Mouse (Mus musculus) midbrain, embryonic 16.5 days (tissue): ENCODE results near the gene Gtf3c5. TPM values are rescaled to one million over a fixed set of nuclear protein-coding genes. Genes with fewer than 3 reads are reported as not detected.

ENCODE experiments used
- ATAC-seq: fragments of 200-750 bp; cut with Nextera tagmentation; 2 replicates; pipeline ENCODE4 v1.8.0; 2017; ENCODE audit warnings: moderate TSS enrichment
- H3K27ac ChIP-seq: fragments of 300-500 bp; sonication (generic); 2 replicates; pipeline ENCODE4 v1.5.1; 2014; ENCODE audit warnings: mild to moderate bottlenecking, low read length, mixed read lengths
- H3K27me3 ChIP-seq: fragments of 300-500 bp; sonication (generic); 2 replicates; pipeline ENCODE4 v1.6.1; 2014; ENCODE audit warnings: low read depth, low read length, mixed read lengths; ENCODE audit not compliant: control insufficient read depth, insufficient read depth
- H3K36me3 ChIP-seq: fragments of 300-500 bp; sonication (generic); 2 replicates; pipeline ENCODE4 v1.6.1; 2014; ENCODE audit warnings: mild to moderate bottlenecking, low read length, moderate library complexity, mixed read lengths; ENCODE audit not compliant: control insufficient read depth, insufficient read depth
- H3K4me1 ChIP-seq: fragments of 300-500 bp; sonication (generic); 2 replicates; pipeline ENCODE4 v1.6.1; 2014; ENCODE audit warnings: mild to moderate bottlenecking, low read length, mixed read lengths; ENCODE audit not compliant: control insufficient read depth, insufficient read depth
- H3K4me2 ChIP-seq: fragments of 300-500 bp; sonication (generic); 2 replicates; pipeline ENCODE4 v1.6.1; 2014; ENCODE audit warnings: mild to moderate bottlenecking, low read length, mixed read lengths
- H3K4me3 ChIP-seq: fragments of 300-500 bp; sonication (generic); 2 replicates; pipeline ENCODE4 v1.5.1; 2014; ENCODE audit warnings: low read depth, mild to moderate bottlenecking, low read length, moderate library complexity, mixed read lengths
- H3K9ac ChIP-seq: fragments of 300-500 bp; sonication (generic); 2 replicates; pipeline ENCODE4 v1.6.1; 2014; ENCODE audit warnings: low read depth, low read length, mixed read lengths
- H3K9me3 ChIP-seq: fragments of 300-500 bp; sonication (generic); replicated peaks from 2 replicates; pipeline ENCODE4 v1.6.1; 2014; ENCODE audit warnings: mild to moderate bottlenecking, low read length, mixed read lengths; ENCODE audit not compliant: control insufficient read depth, poor library complexity, severe bottlenecking
- WGBS: fragments of 180-500 bp; shearing (Covaris S2); extraction: QIAGEN DNeasy Blood & Tissue Kit; methylation state at CpG from one replicate; pipeline ENCODE4 v1.1.7; 2014; 5-methylcytosine and 5-hydroxymethylcytosine counted together
- polyA plus RNA-seq: library from polyadenylated mRNA; unstranded; fragments of >200 nt; fragmentation: Nextera tagmentation; extraction: Ambion mirVana; gene quantifications from 2 replicates; pipeline ENCODE4 v1.2.1, GENCODE M21; 2015

Gtf3c5 gene
- polyA plus RNA-seq, 1 experiment from 2014 or later = 42.3 TPM

DNA sequence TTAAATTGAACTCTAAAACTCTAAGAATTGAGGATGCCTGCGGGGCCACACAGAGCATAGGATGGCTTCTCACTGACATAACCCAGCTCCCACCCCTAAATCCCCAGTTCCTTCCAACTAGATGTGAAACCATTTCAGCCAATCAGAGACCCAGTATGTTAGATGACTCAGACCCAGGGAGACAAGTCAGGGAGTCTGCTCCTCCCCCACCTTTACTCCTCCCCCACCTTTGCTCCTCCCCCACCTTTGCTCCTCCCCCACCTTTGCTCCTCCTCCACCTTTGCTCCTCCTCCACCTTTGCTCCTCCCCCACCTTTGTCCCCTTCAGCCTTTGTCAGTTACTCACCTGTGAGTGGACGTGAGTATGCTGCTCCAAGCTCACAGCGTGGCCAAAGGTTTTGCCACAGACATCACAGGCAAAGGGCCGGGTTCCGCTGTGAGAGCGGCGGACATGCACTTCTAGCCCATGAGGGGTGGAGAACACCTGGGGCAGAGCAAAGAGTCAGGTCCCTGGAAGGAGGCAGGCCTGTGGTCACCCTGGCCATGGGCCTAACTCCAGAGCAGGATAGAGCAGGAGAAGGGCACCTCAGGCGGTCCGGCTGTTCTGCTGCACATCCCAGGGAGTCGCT, 29.0 kb upstream of the Gtf3c5 start:
- ATAC-seq = no peak
- Histone ChIP-seq H3K4me1 (no peaks in the 10 kb centered on the region), H3K4me3 (no peak overlapping the region), H3K27ac (no peak overlapping the region), H3K36me3 (no peaks in the 10 kb centered on the region), H3K9ac (no peak overlapping the region), H3K27me3 (no peaks in the 10 kb centered on the region), H3K9me3 (no peaks in the 10 kb centered on the region), H3K4me2 (no peak overlapping the region)
- WGBS = 72% methylated on average over 10 of the region's 10 CpGs

DNA sequence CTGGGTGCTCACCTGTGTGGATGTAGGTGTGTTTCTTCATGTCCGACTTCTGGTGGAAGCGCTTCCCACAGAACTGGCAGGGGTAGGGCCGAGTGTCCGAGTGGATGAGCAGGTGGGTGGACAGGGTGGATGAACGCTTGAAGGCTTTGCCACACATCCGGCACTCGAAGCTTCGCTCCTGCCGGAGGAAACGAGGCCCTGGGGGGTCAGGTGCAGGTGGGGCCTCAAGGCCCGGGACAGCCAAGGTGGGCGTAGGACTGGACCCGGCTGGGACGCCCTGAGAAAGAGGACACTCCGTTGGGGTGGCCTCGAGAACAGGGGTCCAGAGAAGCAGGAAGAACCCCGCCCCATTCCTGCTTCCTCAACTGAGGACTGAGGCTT, 27.8 kb upstream of the Gtf3c5 start:
- no peaks in the 10 kb centered on the region for H3K27me3 ChIP-seq
- no peak overlapping the region for H3K4me2 ChIP-seq
- H3K4me1 ChIP-seq = no peaks in the 10 kb centered on the region
- H3K9ac ChIP-seq = no peak overlapping the region
- WGBS = 87% methylated on average over 17 of the region's 17 CpGs
- no peak for ATAC-seq
- no peaks in the 10 kb centered on the region for H3K9me3 ChIP-seq
- H3K4me3 ChIP-seq = no peak overlapping the region
- H3K27ac ChIP-seq = no peak overlapping the region
- H3K36me3 ChIP-seq = no peaks in the 10 kb centered on the region

DNA sequence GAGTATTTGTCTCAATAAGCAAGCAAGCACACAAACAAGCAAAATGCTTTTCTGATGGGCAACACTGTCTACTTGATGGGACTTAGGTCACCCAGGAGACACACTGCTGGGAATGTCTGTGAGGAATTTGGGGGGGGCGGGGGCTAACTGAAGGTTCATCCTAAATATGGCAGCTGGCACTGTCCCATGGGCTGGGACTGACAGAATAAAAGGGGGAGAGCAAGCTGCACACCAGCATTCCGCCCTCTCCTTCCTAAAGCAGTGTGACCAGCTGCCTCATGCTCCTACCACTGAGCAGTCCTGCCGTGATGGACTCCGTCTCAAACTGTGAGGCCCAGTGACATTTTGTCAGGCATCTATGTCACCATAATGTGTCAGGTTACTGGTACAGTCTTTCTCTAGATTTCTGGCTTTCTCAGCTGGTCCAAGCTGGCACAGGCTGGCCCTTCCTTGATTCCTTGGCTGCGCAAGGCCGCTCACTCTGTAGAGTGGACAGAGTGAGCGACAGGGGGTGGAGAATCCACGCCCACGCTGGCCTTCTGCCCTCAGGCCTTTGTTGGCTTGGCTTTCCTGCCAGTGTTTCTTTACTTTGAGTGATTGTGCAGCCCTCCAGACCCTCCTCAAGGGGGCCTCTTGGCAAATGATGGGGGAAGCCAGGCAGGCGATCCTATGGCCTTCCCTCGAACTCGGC, 27.3 kb upstream of the Gtf3c5 start:
- ATAC-seq = no peak
- 66% methylated on average over 12 of the region's 12 CpGs for WGBS
- H3K27ac ChIP-seq = no peak overlapping the region
- H3K9me3 ChIP-seq = no peaks in the 10 kb centered on the region
- H3K4me3 ChIP-seq = no peak overlapping the region
- no peaks in the 10 kb centered on the region for H3K27me3 ChIP-seq
- H3K4me1 ChIP-seq = no peaks in the 10 kb centered on the region
- no peaks in the 10 kb centered on the region for H3K36me3 ChIP-seq
- no peak overlapping the region for H3K9ac ChIP-seq
- H3K4me2 ChIP-seq = no peak overlapping the region

DNA sequence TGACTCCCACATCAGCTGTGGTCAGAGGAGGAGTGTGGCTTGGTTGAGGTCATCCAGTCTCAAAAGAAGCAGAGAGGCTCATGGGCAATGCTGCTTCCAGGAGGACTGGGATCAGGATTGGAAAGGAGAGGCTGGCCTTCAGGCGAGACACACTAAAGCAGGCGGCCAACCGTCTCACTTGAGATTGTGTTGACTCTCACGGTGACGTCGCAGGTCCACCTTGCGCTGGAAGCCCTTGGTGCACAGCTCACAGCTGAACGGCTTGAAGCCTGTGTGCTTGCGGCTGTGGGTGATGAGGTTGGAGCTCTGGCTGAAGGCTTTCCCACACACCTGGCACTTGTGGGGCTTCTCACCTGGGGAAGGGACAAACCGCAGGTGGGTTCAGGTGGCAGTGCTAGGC, 26.3 kb upstream of the Gtf3c5 start:
- ATAC-seq = no peak
- Histone ChIP-seq H3K27me3 (no peaks in the 10 kb centered on the region), H3K9me3 (no peaks in the 10 kb centered on the region), H3K4me1 (no peaks in the 10 kb centered on the region), H3K4me2 (no peak overlapping the region), H3K27ac (no peak overlapping the region), H3K9ac (no peak overlapping the region), H3K4me3 (no peak overlapping the region), H3K36me3 (no peaks in the 10 kb centered on the region)
- 89% methylated on average over 10 of the region's 10 CpGs for WGBS

DNA sequence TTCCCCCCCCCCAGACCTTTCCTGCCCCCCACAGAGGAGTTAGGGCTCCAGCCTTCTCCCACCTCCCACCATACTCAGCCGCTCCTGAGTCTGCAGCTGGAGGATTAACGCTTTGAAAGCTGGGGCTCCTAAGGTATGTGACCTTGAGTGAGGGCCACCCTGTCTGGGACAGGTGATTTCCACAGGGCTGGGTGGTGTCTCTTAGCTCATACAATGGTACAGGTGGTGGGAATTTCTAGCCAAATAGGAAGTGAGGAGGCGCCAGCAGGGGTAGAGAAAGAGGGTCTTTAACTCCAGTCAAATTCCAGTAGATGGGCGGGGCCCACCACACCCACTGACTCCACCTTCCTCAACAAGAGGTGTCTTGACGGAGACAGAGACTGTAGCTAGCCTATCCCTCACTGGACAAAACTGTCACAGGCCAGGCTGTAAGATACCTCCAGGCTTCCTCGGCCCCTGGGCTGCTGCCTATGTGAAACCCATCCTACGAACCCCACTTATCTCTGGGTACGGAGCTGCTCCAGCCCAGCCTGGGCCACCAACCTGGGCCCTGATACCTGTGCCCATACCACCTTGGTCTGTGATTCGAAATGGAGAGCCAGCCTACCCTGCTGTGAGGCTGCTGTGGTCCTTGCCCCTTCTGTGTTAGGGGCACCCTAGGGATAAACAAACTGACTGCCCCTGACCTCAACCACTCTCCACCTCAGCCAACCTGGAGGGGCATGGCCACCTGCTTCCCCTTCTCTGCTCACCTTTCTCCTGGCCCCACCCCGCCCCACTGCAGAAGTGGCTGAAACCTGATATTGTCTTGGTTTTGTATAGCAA, 24.0 kb upstream of the Gtf3c5 start:
- no peak; the same call in 1 of the 2 replicates for ATAC-seq
- Histone ChIP-seq H3K36me3 (no peaks in the 10 kb centered on the region), H3K4me1 (no peaks in the 10 kb centered on the region), H3K9ac (no peak overlapping the region), H3K27ac (no peak overlapping the region), H3K27me3 (no peaks in the 10 kb centered on the region), H3K9me3 (no peaks in the 10 kb centered on the region), H3K4me2 (no peak overlapping the region), H3K4me3 (no peak overlapping the region)
- WGBS = 48% methylated on average over 10 of the region's 10 CpGs

DNA sequence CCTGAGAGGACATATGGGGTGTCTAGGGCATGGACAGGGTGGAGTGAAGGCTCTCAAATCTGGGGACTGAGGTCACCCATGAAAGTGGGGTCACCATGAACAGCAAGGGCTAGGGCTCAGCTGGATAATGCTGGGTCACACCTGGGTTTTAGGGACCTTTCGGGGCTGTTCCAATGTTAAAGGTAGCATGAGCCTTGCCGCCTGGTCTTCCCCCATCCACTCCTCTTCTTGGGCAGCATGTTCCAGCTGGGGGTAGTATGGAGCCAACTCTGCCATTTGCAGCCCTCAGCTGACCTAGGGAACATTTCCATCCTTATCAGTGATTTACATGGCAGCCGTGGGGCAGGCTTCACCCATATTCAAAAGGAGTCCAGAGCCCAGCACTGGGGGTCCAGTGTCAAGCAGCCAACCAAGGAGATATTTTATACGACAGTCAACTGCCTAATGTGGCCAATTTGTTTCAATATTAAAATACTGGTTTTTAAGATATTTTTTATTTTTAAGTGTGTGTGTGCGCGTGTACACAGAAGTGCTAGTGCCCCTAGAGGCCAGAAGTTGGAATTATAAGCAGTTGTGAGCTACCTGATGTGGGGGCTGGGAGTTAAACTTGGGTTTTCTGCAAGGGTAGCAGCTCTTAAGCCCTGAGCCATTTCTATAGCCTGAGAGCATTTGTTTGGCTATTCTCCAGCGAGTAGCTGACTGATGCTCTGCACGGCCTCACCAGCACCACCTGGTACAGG, 23.2 kb upstream of the Gtf3c5 start:
- Histone ChIP-seq H3K27ac (no peak overlapping the region), H3K4me2 (no peak overlapping the region), H3K4me1 (no peaks in the 10 kb centered on the region), H3K9ac (no peak overlapping the region), H3K4me3 (no peak overlapping the region), H3K27me3 (no peaks in the 10 kb centered on the region), H3K36me3 (no peaks in the 10 kb centered on the region), H3K9me3 (no peaks in the 10 kb centered on the region)
- WGBS = 68% methylated on average over 8 of the region's 8 CpGs
- no peak for ATAC-seq

DNA sequence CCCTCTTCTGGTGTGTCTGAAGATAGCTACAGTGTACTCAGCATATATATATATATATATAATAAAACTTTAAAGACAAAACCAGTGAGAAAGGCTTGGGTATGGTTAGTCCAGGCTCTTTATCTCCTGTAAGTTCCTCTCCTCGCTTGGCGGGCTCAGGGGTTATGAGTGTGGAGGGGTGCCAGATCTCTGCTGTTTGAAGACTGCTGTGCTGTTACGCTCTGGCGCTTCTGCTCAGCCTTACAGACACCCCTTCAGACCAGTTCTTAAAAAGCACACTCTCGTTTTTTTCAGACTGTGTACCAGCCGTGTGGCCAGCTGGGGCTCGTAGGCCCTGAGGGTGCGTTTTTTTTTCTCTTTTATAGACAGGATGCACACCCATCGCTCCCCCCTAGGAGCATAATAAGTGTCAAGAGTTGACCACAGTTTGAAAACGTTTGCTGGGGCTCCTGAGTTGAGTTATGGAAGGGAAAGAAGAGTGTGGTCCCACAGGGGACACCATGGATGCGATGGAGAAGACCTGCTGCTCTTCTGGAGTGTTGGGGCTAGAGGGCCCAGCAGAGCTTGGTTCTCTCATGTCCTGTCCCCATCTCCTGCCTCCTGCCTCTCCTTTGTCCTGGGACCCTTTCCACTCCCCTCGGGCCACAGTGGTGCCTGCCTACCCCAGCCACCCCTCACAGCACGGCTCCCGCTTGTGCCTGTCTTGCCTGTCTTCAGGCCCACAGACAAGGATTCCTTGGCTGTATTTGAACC, 22.4 kb upstream of the Gtf3c5 start:
- Histone ChIP-seq H3K9ac (no peak overlapping the region), H3K9me3 (no peaks in the 10 kb centered on the region), H3K27ac (no peak overlapping the region), H3K4me2 (no peak overlapping the region), H3K27me3 (no peaks in the 10 kb centered on the region), H3K36me3 (no peaks in the 10 kb centered on the region), H3K4me3 (no peak overlapping the region), H3K4me1 (no peaks in the 10 kb centered on the region)
- no peak for ATAC-seq
- WGBS = 65% methylated on average over 14 of the region's 14 CpGs

DNA sequence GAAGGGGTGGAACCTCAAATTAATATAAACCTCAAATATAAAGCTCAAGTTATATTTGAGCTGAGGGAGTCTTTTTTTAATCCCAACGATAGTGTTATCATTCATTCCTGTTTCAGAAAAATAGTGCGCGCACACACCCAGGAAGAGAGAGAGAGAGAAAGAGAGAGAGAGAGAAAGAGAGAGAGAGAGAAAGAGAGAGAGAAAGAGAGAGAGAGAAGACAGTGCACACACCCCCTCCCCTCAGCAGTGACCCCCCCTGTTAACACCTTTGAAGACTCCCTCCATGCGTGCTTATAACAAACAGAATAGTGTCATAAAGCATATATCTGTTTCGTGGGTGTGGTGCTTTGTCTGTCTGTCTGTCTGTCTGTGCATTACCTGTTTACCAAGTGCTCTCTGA, 20.0 kb upstream of the Gtf3c5 start:
- 93% methylated on average over 5 of the region's 5 CpGs for WGBS
- ATAC-seq = no peak
- Histone ChIP-seq H3K4me1 (no peaks in the 10 kb centered on the region), H3K4me3 (no peak overlapping the region), H3K9ac (no peak overlapping the region), H3K27ac (no peak overlapping the region), H3K4me2 (no peak overlapping the region), H3K27me3 (no peaks in the 10 kb centered on the region), H3K36me3 (no peaks in the 10 kb centered on the region), H3K9me3 (no peaks in the 10 kb centered on the region)
